Mouse (Mus musculus) R1 (cell line): ENCODE results near the gene Brsk2.

Source experiments
- DNase-seq: peaks from one replicate; pipeline ENCODE4 v3.0.0-alpha.2; 2018; ENCODE audit warnings: low read depth, low spot score

Brsk2 gene

DNA sequence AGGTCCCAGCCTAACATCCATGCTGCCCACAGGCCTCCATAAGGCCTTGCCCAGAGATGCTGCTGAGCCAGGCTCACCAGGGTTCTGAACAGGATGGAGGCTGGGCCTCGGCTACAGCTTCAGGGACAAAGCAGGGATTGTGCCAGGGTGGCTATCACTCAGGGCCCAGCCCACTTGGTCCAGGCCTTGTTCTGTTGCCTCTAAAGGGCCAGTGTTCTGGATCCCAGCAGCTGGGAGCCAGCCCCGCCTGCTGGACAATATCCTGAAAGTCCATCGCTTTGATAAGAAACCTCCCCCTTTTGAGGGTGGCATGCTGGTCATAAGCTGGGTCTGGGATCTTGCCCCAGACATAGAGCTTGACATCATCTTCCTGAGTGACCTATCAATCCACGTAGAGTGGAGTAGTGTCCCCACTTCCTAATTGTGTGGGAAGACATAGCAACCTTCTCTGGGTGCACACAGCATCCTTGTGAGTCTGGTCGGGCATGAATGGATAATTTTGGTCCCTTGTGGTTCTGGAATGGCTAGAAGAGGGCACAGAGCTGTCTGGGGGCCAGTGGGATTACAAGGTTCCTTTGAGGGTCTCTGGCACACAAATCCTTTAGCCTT lies 6.1 kb downstream of the Brsk2 start:
- no peak for DNase-seq

DNA sequence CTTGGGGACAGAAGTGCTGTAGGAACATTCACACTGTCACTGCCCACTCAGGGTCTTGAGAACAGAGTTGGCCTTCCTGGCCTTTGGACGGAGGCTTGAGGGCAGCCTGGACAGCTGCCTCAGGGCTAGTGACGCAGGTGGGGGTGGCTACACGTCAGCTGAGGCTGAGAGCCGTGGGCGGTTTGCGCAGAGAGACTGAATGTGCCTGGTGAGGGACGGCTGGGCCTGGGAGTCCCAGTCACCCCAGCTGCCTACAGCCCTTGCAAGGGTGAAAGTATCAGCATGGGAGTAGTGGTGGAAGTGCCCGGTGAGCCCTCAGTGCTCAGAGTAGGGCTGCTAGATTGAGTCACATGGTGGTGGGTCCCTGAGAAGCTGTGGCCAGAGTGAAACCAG lies 6.6 kb downstream of the Brsk2 start:
- DNase-seq, result no peak

DNA sequence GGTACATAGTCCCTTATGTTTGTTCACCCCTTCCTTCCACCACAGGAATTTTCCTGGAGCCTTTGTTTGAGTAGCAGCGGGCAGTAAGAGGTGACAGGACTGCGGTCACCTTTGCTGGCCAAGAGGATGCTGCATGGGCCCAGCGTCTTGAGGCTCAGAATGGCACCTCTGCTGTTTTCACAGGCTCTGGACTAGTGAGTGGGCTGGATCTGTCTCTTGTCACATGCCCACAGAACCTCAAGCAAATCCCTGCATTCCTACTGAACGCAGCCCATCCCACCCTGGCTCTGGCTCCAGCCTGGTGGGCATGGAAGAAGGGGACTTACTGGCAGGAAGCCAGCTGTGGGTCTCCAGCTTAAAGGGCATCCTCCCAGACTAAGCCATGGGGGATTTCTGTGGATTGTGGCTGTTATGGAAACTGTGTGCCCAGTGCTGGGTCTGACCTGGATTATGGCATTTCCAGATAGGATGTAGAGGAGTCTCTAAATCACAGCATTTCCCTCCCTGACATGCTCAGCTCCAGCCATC lies 8.0 kb downstream of the Brsk2 start:
- no peak for DNase-seq

DNA sequence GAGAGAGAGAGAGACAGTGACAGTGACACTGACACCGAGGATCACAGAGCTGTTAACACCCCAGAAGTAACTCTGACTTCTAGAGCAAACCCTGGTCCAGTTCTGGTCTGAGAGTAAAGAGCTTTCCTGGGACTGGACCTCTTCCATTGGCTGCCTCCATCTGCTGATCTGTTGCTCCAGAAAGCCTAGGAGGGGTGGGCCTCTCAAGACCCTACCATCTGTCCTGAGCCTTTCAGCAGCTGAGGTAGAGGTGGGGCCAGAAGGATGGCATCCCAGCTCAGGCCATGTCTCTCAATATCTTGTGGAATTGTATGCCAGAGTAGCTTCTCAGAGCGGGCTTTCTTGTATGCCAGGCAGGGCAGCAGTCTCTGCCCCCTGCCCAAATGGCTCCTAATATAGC lies 8.7 kb downstream of the Brsk2 start:
- DNase-seq, result no peak

DNA sequence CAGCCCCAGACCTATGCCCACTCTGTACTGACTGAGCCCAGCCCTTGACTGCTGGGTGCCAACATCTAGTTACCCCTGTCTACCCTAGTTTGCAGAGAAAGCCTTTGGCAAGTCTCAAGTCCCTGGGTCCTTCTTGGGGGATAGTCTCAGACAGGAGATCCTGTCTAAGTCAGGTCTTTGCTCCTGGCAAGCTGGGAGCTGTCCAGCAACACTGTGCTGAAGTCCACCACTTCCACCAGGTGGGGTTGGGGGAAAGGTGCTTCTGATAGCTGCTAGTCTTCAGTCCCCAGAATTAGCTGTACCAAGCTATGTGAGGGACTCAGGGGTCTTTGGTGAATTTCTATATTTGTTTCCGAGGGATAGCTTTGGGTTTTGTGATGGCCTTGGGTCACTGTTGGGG lies 9.6 kb downstream of the Brsk2 start:
- DNase-seq, result peak; percentile 34

DNA sequence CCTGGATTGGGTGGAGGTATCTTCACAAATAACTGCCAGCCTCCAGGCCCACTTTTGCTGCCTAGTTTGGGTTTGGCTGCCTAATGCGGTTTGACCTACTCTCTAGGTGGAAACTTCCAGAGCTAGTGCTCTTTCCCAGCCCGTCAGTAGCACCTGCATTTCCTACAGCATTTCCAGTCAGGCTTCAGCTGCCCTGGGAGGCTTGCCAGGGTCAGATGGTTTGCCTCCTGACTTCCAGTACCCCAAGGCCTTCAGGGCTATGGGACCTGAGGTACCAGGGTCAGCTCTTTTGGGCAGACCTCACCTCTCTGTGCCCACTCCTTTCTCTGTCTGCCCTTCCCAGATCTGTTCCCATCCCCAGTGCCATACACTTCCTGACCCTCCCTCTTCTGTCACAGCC lies 11.4 kb downstream of the Brsk2 start:
- no peak for DNase-seq

DNA sequence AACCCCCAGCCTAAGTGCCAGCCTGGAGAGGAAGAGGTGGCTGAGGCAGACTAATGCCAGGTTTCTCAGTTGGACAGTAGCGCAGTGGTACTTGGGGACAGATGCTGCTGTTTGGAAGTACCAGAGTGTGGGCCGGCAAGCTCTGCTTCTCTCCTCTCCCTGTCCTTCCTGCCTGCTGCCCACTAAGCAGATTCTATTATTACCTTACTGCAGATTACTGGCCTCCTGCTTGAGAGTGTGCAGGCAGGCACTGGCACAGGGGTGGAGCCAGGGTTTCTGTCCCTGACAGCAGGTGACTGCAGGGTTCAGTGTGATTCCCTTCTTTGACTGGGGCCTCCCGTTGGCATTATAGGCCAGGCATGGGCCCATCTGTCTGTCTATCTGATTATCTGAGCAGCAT lies 11.9 kb downstream of the Brsk2 start:
- no peak for DNase-seq

DNA sequence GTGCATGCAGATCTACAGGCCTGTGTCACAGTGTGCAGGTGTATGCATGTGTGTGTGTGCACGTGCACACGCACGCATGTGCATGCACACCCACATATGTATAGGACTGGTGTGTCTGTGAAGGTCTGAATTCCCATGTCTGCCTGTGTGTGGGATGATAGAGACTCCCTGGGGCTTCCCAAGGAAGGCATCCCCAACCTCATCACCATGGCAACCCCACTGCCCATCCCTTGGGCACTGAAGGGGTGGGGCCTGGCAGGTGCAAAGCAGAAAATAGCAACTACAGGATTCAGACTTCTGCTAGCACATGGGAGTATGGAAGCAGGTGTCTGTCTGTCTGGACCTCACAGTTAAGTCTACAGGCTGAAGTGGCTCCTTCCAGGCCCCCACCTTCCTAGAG lies 13.0 kb downstream of the Brsk2 start:
- peak; percentile 10 for DNase-seq

DNA sequence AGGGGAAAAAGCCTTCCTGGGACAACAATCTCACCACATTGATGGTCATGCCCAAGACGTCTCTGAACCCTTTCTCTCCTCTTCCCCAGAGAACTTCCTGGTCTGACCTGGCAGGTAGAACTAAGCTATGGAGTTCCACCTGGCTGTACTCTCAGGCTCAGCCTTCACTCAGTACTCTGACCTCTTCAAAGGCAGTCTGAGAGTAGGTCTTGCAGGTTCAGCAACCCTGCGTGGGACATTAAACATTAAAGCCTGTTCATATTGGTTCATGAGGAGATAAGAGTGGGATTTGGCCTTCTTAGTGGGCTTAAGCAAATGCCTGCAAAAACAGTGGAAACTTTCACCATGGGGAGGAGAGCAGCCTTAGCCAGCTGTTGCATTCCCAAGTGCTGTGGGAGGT lies 16.7 kb downstream of the Brsk2 start:
- no peak for DNase-seq

DNA sequence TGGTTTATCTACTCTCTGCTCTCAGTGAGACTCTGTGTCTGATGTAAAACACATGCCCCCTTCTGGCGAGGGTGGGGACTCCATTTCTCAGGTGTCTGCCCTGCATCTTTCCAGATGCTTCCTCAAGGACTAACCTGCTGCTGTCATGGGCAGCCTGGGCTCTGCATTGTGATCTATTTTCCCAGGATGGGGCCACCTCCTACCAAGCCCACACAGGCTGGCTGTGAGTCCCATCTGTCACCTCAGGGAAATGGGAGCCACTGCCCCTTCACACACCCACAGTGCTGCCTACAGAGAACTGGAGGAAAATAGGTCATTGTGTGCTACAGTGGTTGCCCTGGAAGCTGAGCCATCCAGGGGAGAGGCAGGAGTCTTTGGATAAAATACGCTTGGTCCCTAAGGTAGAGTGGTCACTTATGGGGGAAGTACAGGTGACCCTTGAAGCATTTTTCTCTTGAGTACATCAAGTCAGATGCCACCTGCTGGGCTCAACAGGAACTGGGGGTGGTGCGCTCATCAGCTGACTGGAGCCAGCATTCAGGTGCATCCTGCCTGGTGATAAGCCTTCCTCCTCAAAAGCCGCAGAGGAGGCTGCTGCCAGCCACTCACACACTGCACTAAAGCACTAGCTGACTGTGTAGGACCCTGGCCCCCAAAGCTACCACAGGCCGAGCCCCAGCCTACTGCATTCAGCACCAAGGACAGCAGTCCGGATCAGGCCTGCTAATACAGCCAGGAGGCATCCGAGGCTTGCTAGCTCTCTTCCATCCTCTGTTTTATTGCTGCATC lies 23.5 kb downstream of the Brsk2 start:
- peak; percentile 42 for DNase-seq

DNA sequence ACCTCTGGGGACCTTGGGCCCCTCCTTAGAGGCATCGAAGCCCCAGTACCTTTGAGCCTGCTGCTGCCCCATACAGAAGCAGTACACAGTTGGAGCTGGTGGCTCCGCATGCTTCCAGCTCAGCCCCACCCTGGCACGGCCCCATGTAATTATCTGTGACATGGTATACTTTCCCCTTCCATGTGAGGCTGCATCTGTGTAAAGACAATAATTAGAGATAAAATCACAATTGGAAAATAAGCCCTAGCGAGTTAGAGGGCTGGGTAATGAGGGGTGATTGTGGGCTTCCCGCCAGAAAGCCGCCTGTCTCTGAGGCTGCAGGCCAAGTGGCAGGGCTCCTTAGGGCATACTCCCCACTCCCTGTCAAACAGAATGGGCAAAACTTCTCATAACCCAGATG lies 28.5 kb downstream of the Brsk2 start:
- DNase-seq, result no peak

DNA sequence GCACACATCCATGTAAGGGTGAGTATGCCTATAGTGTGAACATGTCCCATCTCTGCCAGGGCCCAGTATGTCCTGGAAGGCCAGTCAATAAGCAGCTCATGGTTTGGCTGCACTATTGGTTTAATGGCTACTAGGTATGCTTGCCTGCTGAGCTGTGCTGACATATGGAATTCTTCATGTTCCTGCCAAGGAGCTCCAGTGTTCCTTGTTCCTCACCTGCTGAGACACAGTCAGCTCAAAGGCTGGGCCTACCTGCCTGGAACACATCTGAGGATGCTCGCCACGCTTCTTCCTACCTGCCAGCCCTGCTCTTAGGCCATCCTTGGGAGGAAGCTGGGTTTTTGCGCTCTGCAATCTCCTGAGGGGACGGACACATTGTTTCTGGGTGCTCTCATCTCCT lies 29.7 kb downstream of the Brsk2 start:
- DNase-seq, result no peak

DNA sequence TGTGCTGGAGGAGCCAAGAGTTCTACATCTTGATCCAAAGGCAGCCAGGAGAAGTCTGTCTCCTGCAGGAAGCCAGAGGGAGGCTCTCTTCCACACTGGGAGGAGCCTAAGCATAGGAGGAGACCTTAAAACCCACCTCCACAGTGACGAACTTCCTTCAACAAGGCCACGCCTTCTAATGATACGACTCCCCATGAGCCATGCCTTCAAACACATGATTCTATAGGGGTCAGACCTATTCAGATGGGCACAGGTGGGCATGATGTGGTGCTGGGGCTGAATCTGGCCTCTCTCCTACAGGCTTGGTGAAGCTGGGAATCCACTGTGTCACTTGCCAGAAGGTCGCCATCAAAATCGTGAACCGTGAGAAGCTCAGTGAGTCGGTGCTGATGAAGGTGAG lies 31.7 kb downstream of the Brsk2 start:
- DNase-seq, result peak; percentile 12

DNA sequence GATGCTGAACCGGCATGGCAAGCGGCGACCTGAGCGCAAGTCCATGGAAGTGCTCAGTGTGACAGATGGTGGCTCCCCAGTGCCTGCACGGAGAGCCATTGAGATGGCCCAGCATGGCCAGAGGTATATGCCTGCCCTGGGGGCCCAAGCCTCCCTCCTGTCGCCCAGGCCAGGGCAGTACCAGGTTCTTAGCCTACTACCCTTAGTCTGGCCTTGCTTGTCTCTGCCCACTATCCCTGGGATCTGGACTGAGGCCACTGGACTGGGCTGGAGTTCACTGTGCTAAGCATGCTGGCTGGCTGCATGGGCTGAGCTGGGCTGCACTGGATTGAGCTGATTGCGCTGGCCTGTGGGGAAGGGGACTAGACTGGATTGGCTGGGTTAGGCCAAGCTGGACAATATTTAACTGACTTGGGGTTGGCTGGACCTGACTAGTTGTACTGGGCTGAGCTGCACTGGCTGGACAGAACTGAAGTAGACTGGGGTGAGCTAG lies 38.8 kb downstream of the Brsk2 start:
- DNase-seq, result no peak

DNA sequence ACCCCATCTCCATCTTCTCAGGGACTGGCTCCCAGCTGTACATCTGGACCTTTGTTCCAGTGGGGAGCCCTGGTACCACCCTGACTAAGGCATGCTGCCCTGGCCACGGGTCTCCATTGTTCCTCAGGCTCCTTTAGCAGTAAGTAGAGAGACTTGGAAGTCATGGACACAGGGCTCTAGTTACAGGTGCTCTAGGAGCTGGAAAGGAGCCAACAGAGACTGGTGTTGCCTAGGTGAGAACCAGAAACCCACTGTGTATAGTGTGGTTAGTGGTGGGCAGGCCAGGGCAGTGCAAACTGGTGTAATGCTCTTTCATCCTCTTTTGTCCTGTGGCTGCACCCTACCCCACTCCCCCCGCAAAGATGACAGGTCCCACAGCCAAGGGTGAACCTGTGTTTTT lies 41.6 kb downstream of the Brsk2 start:
- no peak for DNase-seq

DNA sequence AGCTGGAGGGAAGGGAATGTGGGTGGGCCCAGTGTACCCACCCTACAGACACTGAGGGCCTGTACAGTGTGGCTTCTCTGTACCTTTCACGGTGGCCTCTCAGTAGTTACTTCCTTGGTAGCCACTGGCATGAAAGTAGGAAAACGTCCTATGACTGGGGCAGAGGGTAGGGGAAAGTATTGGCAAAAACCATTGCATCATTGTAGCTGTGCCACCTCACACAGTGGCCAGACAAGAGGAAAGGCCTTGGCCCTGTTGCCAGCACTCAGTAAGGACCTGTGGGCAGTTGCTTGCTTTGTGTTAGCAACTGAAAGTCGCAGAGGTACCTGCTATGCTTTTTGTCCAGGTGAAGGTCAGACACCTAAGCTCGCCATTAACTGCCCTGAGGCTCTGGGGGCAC lies 44.6 kb downstream of the Brsk2 start:
- DNase-seq, result no peak

DNA sequence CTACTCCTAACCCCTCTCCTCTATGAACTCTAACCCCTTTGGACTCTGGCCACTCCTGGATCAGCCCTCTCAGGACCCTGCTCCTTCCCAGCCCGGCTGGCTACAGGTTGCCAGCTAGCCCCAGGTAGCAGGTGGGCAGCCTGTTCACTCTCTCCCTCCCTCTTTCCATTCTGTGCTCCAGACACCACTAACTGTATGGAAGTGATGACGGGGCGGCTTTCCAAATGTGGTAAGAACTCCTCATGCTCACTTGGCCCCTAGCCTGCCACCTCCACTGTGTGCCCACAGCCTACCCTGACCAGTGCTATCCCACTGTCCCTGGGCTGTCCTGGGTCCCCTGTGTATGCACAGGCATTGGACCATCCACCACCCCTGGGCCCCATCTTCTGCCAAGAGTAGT lies 51.1 kb downstream of the Brsk2 start:
- DNase-seq, result no peak

DNA sequence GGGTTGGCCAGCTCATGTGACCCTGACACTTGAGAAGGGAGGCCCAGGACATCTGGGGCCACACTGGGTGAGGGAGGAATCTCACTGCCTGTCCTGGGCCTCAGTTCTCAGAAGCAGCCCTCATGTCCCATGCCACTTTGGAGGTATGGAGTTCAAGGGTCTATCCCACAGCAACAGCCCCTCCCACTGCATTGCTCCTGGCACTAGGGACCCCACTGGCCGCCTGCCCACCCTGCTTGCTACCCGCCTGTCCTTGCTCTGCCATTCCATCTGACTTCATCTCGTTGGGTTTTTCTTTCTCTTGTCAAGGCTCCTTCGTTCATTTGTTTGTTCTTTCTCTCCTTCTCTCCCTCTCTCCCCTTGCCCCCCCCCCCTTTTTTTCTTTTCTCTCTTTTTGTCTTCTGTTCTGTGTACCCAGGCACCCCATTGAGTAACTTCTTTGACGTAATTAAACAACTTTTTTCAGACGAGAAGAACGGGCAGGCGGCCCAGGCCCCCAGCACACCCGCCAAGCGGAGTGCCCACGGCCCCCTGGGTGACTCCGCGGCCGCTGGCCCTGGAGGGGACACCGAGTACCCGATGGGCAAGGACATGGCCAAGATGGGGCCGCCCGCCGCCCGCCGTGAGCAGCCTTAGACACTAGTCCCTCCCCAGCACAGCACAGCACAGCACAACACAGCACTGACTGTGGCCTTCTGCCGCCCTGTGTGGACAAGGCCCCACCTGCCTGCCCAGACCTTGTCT lies 52.2 kb downstream of the Brsk2 start:
- DNase-seq, result no peak

DNA sequence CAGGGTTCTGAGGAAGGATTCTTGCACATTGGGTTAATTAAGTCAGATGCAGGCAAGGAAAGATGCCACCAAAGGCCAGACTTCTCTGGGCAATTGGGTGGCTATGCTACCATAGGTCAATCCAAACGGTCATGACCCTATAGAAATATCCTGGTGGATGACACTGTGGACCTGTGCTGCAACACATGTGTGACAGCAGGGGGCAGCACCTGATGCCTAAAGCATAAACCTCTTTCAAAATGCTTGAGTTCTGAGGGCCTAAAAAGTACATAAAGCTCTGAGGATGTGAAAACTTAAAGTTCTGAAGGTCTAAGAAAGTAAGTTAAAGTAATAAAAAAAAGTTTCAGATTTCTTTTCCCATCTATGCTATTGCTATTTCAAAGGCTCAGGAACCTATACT lies 67.0 kb downstream of the Brsk2 start:
- DNase-seq, result peak; percentile 59

DNA sequence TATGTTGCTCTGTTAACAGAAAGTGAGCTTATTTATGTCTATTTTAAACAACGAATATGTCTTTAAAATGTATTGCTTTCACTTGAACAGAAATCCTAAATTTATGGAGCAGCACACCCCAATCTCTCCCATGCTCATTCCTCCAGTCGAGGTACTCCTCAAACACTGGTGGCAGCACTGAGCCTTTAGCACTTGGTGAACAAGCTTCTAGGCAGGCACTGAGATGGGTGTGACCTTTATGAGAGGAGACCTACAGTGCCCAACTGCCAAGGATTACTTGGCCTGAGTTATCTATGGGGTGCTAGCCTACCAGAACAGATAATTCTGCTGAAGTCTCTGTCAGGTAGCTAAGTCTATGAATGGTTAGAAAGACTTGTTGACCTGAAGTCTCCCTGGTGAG lies 70.1 kb downstream of the Brsk2 start:
- DNase-seq, result peak; percentile 26

DNA sequence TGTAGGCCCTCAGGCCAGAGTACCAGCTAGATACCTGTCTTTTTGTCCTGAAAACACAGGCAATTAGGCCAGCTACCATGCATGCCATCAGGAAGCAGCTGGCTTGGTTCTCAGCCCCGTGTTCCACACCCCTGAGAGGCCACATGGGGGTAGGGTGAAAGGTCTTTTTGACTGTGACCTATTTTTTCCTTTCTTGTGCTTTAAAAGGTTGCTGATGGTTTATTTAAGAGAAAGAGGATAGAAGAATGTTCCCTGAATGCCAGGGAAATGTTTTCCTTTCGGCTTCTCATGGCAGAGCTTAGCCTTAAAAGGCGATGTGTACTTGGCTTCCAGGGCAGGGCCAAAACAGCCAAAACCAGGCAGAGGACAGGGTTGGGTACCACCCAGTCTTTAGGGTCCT lies 71.3 kb downstream of the Brsk2 start:
- no peak for DNase-seq

DNA sequence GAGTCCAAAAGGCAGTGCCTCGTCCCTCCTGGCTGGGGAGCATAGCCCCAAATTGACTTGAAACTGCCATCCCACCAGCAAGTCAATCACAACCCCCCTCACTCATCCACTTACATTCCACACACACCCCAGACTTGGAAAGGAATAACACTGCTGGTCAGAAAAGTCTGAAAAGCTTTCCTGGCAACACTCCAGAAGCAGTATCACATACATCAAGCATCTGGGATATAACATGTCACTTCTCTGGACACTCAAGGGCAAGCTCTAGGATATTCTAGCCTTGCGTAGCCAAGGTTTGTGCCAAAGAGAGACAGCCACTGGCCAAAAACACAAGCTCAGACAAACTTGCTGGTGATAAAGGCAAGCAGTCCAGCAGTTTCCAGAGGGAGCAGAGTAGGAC lies 75.6 kb downstream of the Brsk2 start:
- DNase-seq, result no peak

DNA sequence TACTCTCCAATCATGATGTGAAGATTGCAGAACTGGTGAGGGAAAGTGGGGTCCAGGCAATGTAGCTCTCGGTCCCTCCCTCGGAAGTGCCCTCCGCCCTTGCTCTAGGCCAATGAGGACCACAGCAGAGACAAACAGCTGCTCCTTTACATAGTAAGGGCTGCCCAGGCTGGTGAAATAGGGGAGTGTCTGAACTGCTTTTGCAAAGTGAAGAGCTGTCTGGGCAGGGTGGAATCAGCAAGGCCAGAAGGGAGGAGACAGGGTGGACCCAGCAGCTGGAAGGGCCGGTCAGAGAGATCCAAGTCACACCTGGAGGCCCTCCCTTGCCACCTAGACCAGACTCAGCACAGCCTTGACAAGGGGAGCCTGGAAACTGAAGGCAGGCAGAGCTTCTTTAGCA lies 76.4 kb downstream of the Brsk2 start:
- DNase-seq, result peak; percentile 15
